Mouse (Mus musculus) stomach, postnatal 0 days (tissue): ENCODE data around the gene Acbd6. TPM values are rescaled to one million over a fixed set of nuclear protein-coding genes. Genes with fewer than 3 reads are reported as not detected.

Source experiments
- ATAC-seq: fragments of 200-750 bp; cut with Nextera tagmentation; 2 replicates; pipeline ENCODE4 v1.8.0; 2017; ENCODE audit not compliant: low FRiP score, low TSS enrichment
- DNase-seq: peaks from one replicate; pipeline ENCODE4 v3.0.0-alpha.2; 2016; ENCODE audit warnings: low spot score
- H3K27ac ChIP-seq: fragments of 300-500 bp; sonication (generic); replicated peaks from 2 replicates; pipeline ENCODE4 v1.5.1; 2014; ENCODE audit warnings: mild to moderate bottlenecking, control low read depth
- H3K27me3 ChIP-seq: fragments of 300-500 bp; sonication (generic); 2 replicates; pipeline ENCODE4 v1.6.1; 2014; ENCODE audit warnings: low read length; ENCODE audit not compliant: control insufficient read depth, insufficient read depth
- H3K36me3 ChIP-seq: fragments of 300-500 bp; sonication (generic); 2 replicates; pipeline ENCODE4 v1.6.1; 2014; ENCODE audit warnings: low read length, mixed read lengths; ENCODE audit not compliant: control insufficient read depth, insufficient read depth
- H3K4me1 ChIP-seq: fragments of 300-500 bp; sonication (generic); replicated peaks from 2 replicates; pipeline ENCODE4 v1.6.1; 2014; ENCODE audit warnings: antibody characterized with exemption; ENCODE audit not compliant: control insufficient read depth, insufficient read depth
- H3K4me2 ChIP-seq: fragments of 300-500 bp; sonication (generic); replicated peaks from 2 replicates; pipeline ENCODE4 v1.6.1; 2014; ENCODE audit warnings: low read depth, mild to moderate bottlenecking, control low read depth, moderate library complexity
- H3K4me3 ChIP-seq: fragments of 300-500 bp; sonication (generic); 2 replicates; pipeline ENCODE4 v1.5.1; 2014; ENCODE audit warnings: low read depth, low read length, control low read depth
- H3K9ac ChIP-seq: fragments of 300-500 bp; sonication (generic); 2 replicates; pipeline ENCODE4 v1.6.1; 2014; ENCODE audit warnings: mild to moderate bottlenecking, low read length, control low read depth, mixed read lengths
- H3K9me3 ChIP-seq: fragments of 300-500 bp; sonication (generic); 2 replicates; pipeline ENCODE4 v1.6.1; 2016; ENCODE audit warnings: low read length; ENCODE audit not compliant: control insufficient read depth
- CTCF ChIP-seq: IDR thresholded peaks from 2 replicates; pipeline ENCODE4 v1.5.1; 2016; ENCODE audit warnings: antibody characterized with exemption, low read depth, mild to moderate bottlenecking, moderate library complexity
- EP300 ChIP-seq: optimal IDR thresholded peaks from 2 replicates; pipeline ENCODE3; 2016; ENCODE audit warnings: antibody characterized with exemption
- WGBS: fragments of 180-500 bp; shearing (Covaris S2); extraction: QIAGEN DNeasy Blood & Tissue Kit; methylation state at CpG from one replicate; pipeline ENCODE4 v1.1.7; 2014; 5-methylcytosine and 5-hydroxymethylcytosine counted together
- polyA plus RNA-seq: library from polyadenylated mRNA; unstranded; fragments of >200 nt; fragmentation: Nextera tagmentation; extraction: Ambion mirVana; gene quantifications from 2 replicates; pipeline ENCODE4 v1.2.1, GENCODE M21; 2015

Gene Acbd6
- polyA plus RNA-seq, 1 experiment from 2014 or later = 55.9 TPM

DNA sequence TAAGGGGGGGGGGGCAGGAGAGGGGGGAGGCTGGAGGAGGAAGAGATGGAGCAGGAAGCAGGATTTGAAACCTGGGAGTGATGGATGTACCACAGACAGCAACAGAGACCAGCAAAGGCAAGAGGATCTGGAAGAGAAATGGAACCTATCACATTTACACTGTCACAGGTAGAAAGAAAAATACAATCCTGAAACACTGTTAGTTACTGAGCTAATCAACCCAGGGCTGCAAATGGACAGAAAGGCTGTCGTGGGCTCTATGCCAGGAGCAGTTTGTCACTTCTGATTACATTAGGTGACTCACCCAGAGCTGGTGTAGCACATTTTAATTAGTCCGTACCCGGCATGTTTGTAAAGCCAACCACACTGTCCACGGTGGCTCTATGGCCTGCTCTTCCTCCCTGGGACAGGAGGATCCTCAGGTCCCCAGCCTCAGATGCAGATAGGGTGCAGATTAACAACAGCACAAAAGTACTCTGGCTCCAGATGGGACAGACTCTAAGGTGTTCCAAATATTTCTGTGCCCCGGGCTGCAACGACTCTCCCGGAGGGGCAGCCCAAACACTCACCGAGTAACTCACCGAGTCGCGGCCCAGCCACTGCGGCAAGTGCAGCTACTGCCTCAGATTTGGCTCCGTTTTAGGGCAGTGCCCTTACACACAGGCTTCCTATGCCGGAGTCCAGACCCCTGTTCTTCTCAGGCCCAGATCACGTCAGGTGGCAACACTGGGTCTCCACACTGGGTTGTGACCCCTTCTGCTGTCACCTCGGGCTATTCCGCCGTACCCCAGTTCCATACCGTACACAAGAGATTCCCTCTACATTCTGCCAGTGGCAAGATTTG lies 28.6 kb upstream of the Acbd6 start:
- Histone ChIP-seq H3K4me1 (0 out of 2 replicates have a peak, but pooled peaks cover 2% of the 10 kb centered on the region), H3K27ac (no peak overlapping the region), H3K9ac (no peak overlapping the region), H3K27me3 (no peaks in the 10 kb centered on the region), H3K4me2 (no peak overlapping the region), H3K4me3 (no peak overlapping the region), H3K9me3 (no peaks in the 10 kb centered on the region), H3K36me3 (no peaks in the 10 kb centered on the region)
- no peak for TF ChIP-seq CTCF
- TF ChIP-seq EP300 = no peak
- peak; percentile 66; the same call in 1 of the 2 replicates for ATAC-seq
- DNase-seq = peak; percentile 47
- WGBS = 70% methylated on average over 19 of the region's 19 CpGs

DNA sequence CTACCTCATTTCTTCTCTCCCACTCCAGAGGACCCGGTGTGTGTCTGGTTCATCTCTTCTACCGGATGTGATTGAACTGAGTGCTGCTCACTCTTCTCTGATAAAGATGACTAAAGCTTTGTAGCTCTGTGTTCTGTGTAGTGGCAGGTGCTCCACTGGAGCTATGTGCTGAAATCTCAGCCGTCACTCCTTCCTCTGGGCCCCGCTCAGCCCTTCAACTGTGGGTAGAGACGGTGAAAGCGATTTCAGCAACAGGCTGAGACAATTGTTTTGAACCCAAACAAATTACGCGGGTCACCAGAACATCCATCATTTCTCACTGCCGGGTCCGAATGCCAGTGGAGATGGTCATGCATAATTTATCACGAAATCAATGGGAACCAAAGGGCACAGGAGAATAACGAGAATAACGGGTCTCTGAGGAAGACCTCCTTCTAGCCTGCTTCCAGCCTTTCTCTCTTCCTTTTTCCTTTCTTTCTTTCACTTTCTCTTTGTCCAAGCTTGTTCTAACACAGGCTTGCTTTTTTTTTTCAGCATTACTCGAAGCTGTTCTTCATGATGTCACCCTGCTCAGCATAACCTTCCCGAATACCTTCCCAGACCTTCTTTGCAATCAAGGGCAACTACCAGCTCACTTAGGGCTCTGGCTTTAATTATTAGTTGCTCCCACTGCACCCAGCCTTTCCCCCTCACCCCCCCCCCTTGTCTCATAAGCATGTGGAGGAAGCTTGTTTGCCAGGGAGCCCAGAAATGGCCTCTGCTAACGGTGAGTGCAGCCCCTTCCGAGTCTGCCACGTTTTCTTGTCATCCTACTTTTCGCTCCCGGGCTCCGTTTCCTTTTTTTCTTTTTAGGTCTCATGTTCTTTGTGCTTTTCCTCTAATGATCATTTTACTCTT lies 27.1 kb upstream of the Acbd6 start:
- 65% methylated on average over 21 of the region's 21 CpGs for WGBS
- DNase-seq = no peak
- Histone ChIP-seq H3K4me2 (0 out of 2 replicates have a peak overlapping the region, but pooled peaks have one; percentile 14), H3K27ac (no peak overlapping the region), H3K4me1 (0 out of 2 replicates have a peak, but pooled peaks cover 2% of the 10 kb centered on the region), H3K4me3 (peak overlapping the region; percentile 12; the same call in 1 of the 2 replicates), H3K27me3 (no peaks in the 10 kb centered on the region), H3K9me3 (no peaks in the 10 kb centered on the region), H3K36me3 (no peaks in the 10 kb centered on the region), H3K9ac (no peak overlapping the region; the same call in 1 of the 2 replicates)
- ATAC-seq = no peak
- no peak for TF ChIP-seq EP300
- TF ChIP-seq CTCF = no peak

DNA sequence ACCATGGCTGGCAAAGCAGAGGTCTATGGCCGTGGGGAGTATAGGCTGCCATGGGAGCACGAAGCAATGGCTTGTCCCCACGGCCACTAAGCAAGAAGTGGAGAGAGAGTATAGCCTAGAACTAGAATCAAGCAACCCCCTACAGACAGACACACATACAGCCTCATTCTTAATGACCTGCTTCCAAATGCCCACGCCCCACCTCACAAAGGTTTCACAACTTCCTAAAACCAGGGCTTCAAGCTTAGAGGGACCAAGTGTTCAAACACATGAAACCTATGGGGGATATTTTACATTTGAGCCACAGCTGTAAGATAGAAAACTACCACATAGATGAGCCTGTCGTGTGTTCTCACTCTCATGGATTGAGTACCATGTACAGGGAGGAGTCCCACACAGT lies 25.5 kb upstream of the Acbd6 start:
- no peak overlapping the region for H3K4me2 ChIP-seq
- no peaks in the 10 kb centered on the region for H3K9me3 ChIP-seq
- DNase-seq (no peak), ATAC-seq (no peak)
- no peaks in the 10 kb centered on the region for H3K27me3 ChIP-seq
- no peak overlapping the region for H3K27ac ChIP-seq
- H3K4me1 ChIP-seq = 0 out of 2 replicates have a peak, but pooled peaks cover 2% of the 10 kb centered on the region
- TF ChIP-seq EP300 = no peak
- no peak for TF ChIP-seq CTCF
- 92% methylated on average over 5 of the region's 5 CpGs for WGBS
- no peak overlapping the region for H3K9ac ChIP-seq
- H3K36me3 ChIP-seq = no peaks in the 10 kb centered on the region
- H3K4me3 ChIP-seq = no peak overlapping the region

DNA sequence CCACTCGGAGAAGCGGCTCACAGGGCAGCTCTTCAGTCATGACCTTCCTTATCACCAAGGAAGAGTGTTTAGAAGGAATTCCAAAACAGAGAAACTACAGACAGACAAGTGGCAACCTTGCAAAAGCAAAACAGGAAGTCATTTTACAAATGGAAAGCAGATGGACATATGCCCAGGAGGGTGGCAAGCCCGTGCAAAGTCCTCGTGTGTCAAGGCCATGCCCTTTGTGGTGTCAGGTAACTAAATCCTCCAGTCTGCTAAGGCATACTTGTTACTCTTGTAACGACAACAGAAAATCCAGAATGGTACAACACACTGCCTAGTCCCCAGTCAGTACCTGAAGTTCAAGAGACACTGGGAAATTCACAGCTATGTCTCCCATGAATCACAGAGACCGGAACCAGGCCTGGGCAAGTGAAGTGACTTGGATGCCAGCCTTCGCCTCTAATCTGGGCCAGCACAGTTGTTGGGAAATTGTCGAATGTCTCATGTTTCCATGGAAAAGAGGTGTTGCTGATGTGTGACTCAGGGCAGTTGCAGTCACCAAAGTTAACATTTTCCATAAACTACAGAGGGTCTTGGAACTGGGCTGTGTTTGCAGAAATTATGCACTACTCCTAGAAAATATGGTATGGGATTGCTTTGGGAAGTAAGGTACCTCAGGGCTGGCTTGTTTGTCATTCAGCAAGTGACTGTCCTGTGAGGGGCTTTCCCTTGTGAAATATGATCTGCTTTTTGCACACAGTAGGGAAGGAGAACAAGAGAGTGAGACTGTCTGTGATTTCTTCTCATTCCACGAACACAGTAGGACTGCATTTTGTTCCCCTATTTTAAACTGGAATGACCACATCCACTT lies 24.9 kb upstream of the Acbd6 start:
- H3K36me3 ChIP-seq = no peaks in the 10 kb centered on the region
- H3K4me2 ChIP-seq = no peak overlapping the region
- no peak overlapping the region for H3K4me3 ChIP-seq
- no peak overlapping the region for H3K27ac ChIP-seq
- H3K27me3 ChIP-seq = no peaks in the 10 kb centered on the region
- no peaks in the 10 kb centered on the region for H3K9me3 ChIP-seq
- TF ChIP-seq CTCF = no peak
- H3K4me1 ChIP-seq = 0 out of 2 replicates have a peak, but pooled peaks cover 2% of the 10 kb centered on the region
- H3K9ac ChIP-seq = no peak overlapping the region
- ATAC-seq = no peak
- WGBS = 59% methylated on average over 9 of the region's 9 CpGs
- no peak for DNase-seq

DNA sequence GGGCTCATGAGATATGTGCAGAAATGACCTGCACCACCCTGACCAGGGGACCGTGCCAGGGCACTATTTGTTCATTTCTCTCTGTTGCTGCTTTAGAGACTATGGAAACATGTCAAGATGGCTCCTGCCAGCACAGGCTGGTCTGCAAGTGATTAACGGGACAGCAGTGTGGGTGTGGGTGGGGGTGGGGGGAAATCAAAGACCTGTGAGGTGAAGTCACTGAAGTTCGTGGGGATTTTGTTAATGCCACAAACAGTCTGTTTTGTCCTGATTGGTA lies 24.3 kb upstream of the Acbd6 start:
- H3K9ac ChIP-seq = no peak overlapping the region
- no peak for ATAC-seq
- no peak overlapping the region for H3K27ac ChIP-seq
- TF ChIP-seq EP300 (no peak), CTCF (no peak)
- H3K4me3 ChIP-seq = no peak overlapping the region
- H3K9me3 ChIP-seq = no peaks in the 10 kb centered on the region
- H3K36me3 ChIP-seq = no peaks in the 10 kb centered on the region
- no peak for DNase-seq
- WGBS = 67% methylated on average over 3 of the region's 3 CpGs
- no peaks in the 10 kb centered on the region for H3K27me3 ChIP-seq
- H3K4me1 ChIP-seq = 0 out of 2 replicates have a peak, but pooled peaks cover 1% of the 10 kb centered on the region
- no peak overlapping the region for H3K4me2 ChIP-seq
